Mouse (Mus musculus) heart, embryonic 14.5 days (tissue): ENCODE data around the gene Neurod2. TPM values are rescaled to one million over a fixed set of nuclear protein-coding genes. Genes with fewer than 3 reads are reported as not detected.

Experiments used
- ATAC-seq: fragments of 200-750 bp; cut with Nextera tagmentation; 2 replicates; pipeline ENCODE4 v1.8.0; 2017; ENCODE audit warnings: low read depth, moderate TSS enrichment; ENCODE audit not compliant: insufficient number of reproducible peaks, insufficient read depth, low FRiP score
- H3K27ac ChIP-seq, 2 experiments: fragments of 200-500 bp in 1 of 2; fragments of 300-500 bp in 1 of 2; sonication (generic) in 1 of 2; replicated peaks in 1 of 2; 2 replicates each; pipeline ENCODE4 v1.5.1; 2012 to 2014; ENCODE audit warnings: low read depth in 2 of 2, low read length in 2 of 2, control low read depth in 1 of 2, mild to moderate bottlenecking in 1 of 2, mixed read lengths in 1 of 2; ENCODE audit not compliant: control insufficient read depth in 1 of 2, insufficient read depth in 1 of 2
- H3K27me3 ChIP-seq: fragments of 300-500 bp; sonication (generic); 2 replicates; pipeline ENCODE4 v1.6.1; 2014; ENCODE audit warnings: mild to moderate bottlenecking, low read length, control low read depth; ENCODE audit not compliant: control insufficient read depth, insufficient read depth
- H3K36me3 ChIP-seq: fragments of 300-500 bp; sonication (generic); 2 replicates; pipeline ENCODE4 v1.6.1; 2014; ENCODE audit warnings: mild to moderate bottlenecking, control low read depth, low read length, mixed read lengths; ENCODE audit not compliant: control insufficient read depth, insufficient read depth
- H3K4me1 ChIP-seq, 2 experiments: fragments of 200-500 bp in 1 of 2; fragments of 300-500 bp in 1 of 2; sonication (generic) in 1 of 2; 2 replicates each; pipeline ENCODE4 v1.6.1; 2012 to 2014; ENCODE audit warnings: low read length in 2 of 2, control low read depth in 1 of 2, mixed read lengths in 1 of 2; ENCODE audit not compliant: control insufficient read depth in 2 of 2, insufficient read depth in 2 of 2
- H3K4me2 ChIP-seq: fragments of 300-500 bp; sonication (generic); 2 replicates; pipeline ENCODE4 v1.6.1; 2014; ENCODE audit warnings: mild to moderate bottlenecking, low read length
- H3K4me3 ChIP-seq, 2 experiments: fragments of 200-500 bp in 1 of 2; fragments of 300-500 bp in 1 of 2; sonication (generic) in 1 of 2; 2 replicates each; pipeline ENCODE4 v1.5.1; 2012 to 2014; ENCODE audit warnings: low read length in 2 of 2, mild to moderate bottlenecking in 2 of 2, control low read depth in 1 of 2, low read depth in 1 of 2, moderate library complexity in 1 of 2; ENCODE audit not compliant: control insufficient read depth in 1 of 2, insufficient read depth in 1 of 2
- H3K9ac ChIP-seq: fragments of 300-500 bp; sonication (generic); 2 replicates; pipeline ENCODE4 v1.6.1; 2014; ENCODE audit warnings: mild to moderate bottlenecking, low read length
- H3K9me3 ChIP-seq: fragments of 300-500 bp; sonication (generic); 2 replicates; pipeline ENCODE4 v1.6.1; 2016; ENCODE audit warnings: low read length, control low read depth; ENCODE audit not compliant: control insufficient read depth
- WGBS: fragments of 180-500 bp; shearing (Covaris S2); extraction: QIAGEN DNeasy Blood & Tissue Kit; methylation state at CpG from one replicate; pipeline ENCODE4 v1.1.7; 2014; 5-methylcytosine and 5-hydroxymethylcytosine counted together
- polyA plus RNA-seq: library from polyadenylated mRNA; unstranded; fragments of >200 nt; fragmentation: Nextera tagmentation; extraction: Ambion mirVana; gene quantifications from 2 replicates; pipeline ENCODE4 v1.2.1, GENCODE M21; 2014

Gene Neurod2
- polyA plus RNA-seq: not detected in 2 replicates

DNA sequence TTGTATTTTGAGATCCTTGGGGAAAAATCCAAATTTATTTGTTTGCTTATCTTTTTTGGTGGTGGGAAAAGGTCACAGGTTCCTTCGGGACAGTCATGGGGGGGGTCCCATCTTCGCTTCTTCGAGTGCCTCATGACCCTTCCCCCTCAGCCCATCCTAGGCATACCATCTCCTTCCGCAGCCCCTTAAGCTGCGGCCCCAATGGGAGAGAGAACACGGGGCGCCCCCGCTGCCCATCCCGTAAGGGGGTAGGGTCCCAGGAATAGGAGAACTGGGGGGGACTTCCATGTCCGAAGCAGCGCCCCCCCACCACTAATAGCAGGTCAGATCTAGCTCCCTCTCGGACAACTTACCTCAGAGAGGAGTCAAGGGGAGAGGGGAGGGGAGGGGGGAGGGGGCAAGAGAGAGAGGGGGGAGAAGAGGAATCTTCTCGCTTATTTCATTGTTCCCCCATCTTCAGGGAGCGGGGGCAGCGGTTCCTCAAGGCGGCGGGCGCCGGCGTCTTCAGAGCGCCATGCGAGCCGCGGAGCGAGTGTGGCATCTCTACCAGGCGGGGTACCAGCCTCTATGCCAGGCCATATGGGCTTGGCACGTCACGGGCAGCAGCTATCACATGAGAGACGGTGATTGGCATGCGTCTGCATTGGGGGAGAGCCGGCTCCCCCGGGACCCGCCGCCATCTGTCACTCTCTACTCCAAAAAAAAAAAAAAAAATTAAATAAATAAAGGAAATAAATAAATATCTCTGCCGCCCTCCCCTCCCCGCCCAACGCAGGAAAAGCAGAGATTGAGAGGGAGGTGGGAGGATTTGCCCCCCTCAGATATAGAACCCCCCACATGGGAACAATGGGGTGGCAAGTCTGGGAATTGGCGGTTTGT lies at the start of gene Neurod2:
Gene Neurod2 (minus strand): TSS at position 568 of the 879 bp plus-strand sequence.
- peaks cover 100% of the 10 kb centered on the region for H3K27me3 ChIP-seq
- H3K4me3 ChIP-seq: peak within 1 kb of the TSS in 1 of 2 experiments; percentile 32; a peak in 3 of 4 replicates
- no peak within 1 kb of the TSS for H3K9ac ChIP-seq
- peak within 1 kb of the TSS; percentile 59 for H3K4me2 ChIP-seq
- WGBS: 3% methylated on average over 37 of the region's 38 CpGs
- H3K36me3 ChIP-seq: no peaks in the 10 kb centered on the region
- no peak for ATAC-seq
- H3K27ac ChIP-seq: no peak within 1 kb of the TSS
- H3K4me1 ChIP-seq: peaks cover 3 to 20% of the 10 kb centered on the region in 2 experiments; a peak in 3 of 4 replicates
- H3K9me3 ChIP-seq: no peaks in the 10 kb centered on the region

DNA sequence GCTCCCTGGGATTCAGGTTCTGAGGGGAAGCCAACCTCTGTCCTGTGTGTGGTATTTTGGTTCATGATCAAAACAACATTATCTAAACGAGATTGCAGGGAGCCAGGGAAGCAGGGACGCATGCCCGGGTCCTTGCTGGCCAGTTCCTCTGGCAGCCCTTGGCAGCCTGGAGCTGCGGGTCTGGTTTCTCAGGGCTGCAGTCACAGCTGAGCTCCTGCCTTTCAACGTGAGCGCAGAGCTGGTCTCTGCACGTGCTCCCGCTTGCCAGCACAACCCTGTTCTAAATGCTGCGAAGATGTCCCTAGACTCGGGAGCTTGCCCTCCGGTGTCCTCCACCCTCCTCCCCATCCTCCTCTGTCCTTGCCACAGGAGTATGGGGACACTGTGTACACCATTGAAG lies 48.3 kb upstream of the Neurod2 start:
- Histone ChIP-seq H3K4me1 (peaks cover 54 to 74% of the 10 kb centered on the region in 2 experiments), H3K9ac (peak overlapping the region; percentile 30; the same call in 1 of the 2 replicates), H3K27ac (peak overlapping the region in 1 of 2 experiments; percentile 71; a peak in 2 of 4 replicates), H3K27me3 (no peaks in the 10 kb centered on the region), H3K4me3 (no peak overlapping the region), H3K9me3 (no peaks in the 10 kb centered on the region), H3K4me2 (no peak overlapping the region), H3K36me3 (peaks cover 63% of the 10 kb centered on the region)
- WGBS: 51% methylated on average over 11 of the region's 11 CpGs
- peak; percentile 31; the same call in 1 of the 2 replicates for ATAC-seq

DNA sequence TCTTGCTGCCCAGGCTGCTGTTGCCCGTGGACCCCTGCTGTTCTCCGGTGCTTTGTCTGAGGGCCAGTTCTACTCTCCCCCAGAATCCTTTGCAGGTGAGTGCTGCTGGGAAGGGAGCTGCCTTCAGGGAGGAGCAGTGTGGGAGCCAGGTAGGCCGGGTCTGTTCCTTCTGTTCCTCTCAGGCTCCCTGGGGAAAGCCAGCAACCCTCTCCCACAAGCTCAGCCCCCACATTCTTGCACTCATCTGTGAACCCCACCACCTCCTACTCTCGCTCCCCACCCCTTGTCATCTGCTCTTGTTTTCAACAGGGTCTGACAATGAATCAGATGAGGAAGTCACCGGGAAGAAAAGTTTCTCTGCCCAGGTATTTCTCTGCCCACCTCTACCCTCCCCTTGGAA lies 47.3 kb upstream of the Neurod2 start:
- no peak overlapping the region for H3K9ac ChIP-seq
- peaks cover 58 to 81% of the 10 kb centered on the region in 2 experiments for H3K4me1 ChIP-seq
- WGBS: 61% methylated on average over 5 of the region's 5 CpGs
- ATAC-seq: no peak
- no peak overlapping the region for H3K4me2 ChIP-seq
- H3K36me3 ChIP-seq: peaks cover 65% of the 10 kb centered on the region
- no peak overlapping the region for H3K4me3 ChIP-seq
- no peak overlapping the region for H3K27ac ChIP-seq
- no peaks in the 10 kb centered on the region for H3K9me3 ChIP-seq
- H3K27me3 ChIP-seq: no peaks in the 10 kb centered on the region

DNA sequence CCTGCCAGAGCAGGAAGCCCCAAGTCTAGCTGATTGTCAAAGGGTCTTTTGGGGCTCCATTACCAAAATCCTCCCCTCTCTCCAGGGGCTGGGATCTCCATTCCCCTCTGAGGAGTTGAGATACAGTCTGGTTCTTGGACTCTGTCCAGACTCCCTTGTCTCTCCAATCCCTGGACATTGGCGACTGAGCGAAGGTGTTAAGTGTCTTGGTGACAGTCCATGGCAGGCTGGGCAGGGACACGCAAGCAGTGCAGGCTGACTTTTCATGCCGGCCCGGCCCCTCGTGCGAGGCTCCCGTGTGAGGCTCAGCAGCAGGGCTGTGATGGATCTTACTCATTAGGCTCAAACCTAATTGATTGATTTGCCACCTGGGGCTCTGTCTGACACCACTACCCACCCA lies 44.8 kb upstream of the Neurod2 start:
- Histone ChIP-seq H3K9me3 (no peaks in the 10 kb centered on the region), H3K4me3 (no peak overlapping the region), H3K27ac (peak overlapping the region; percentile 81 to 82), H3K36me3 (peaks cover 56% of the 10 kb centered on the region), H3K9ac (peak overlapping the region; percentile 50; the same call in 1 of the 2 replicates), H3K4me2 (no peak overlapping the region), H3K27me3 (no peaks in the 10 kb centered on the region), H3K4me1 (peaks cover 56 to 84% of the 10 kb centered on the region in 2 experiments)
- peak; percentile 57 for ATAC-seq
- 36% methylated on average over 8 of the region's 8 CpGs for WGBS

DNA sequence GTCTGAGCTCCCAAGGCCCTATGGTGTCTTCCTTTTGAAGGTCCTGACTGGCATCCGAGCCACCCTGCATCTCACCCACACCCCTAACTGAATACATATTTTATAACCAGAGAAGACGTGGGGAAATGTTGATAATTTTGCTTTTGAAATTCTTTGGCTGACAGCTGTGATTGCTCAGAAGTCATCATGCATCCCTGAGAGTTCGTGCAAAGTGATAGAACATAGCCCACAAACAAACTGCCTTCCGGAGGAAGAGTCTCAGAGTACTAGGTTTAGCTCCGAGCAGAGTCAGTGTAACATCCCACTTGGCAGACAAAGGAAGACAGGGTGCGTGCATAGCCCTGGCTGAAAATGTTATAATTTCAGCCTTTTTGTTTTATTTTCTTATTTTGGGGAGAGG lies 43.8 kb upstream of the Neurod2 start:
- H3K36me3 ChIP-seq: peaks cover 46% of the 10 kb centered on the region
- H3K27ac ChIP-seq: 0 out of 4 replicates have a peak overlapping the region, but pooled peaks have one; percentile 4 to 14
- ATAC-seq: no peak
- WGBS: 69% methylated on average over 6 of the region's 6 CpGs
- H3K9ac ChIP-seq: peak overlapping the region; percentile 45
- H3K27me3 ChIP-seq: no peaks in the 10 kb centered on the region
- peak overlapping the region; percentile 1; the same call in 1 of the 2 replicates for H3K4me2 ChIP-seq
- no peak overlapping the region for H3K4me3 ChIP-seq
- no peaks in the 10 kb centered on the region for H3K9me3 ChIP-seq
- H3K4me1 ChIP-seq: peaks cover 47 to 77% of the 10 kb centered on the region in 2 experiments

DNA sequence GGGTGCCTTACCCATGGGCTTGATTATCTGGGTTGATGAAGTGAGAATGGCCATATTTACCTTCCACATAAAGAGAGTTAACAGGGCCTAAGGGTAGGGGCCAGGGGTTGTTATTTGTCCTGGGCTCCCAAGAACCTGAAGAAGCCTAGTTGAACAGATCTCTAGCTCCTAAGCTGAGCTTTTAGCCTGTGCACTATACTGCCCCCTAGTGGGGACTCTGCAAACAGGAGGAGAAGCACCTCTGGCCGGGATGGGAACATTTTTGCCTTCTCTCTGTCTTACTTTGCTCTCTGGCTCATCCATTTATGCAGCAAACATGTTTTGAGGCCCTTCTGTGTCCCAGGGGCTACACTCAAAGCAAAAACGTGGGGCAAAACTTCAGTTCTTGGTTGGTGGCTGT lies 43.0 kb upstream of the Neurod2 start:
- no peak for ATAC-seq
- Histone ChIP-seq H3K4me2 (peak overlapping the region; percentile 7), H3K4me3 (no peak overlapping the region), H3K27me3 (no peaks in the 10 kb centered on the region), H3K9me3 (no peaks in the 10 kb centered on the region), H3K36me3 (peaks cover 38% of the 10 kb centered on the region), H3K27ac (peak overlapping the region in 1 of 2 experiments; percentile 38; a peak in 2 of 4 replicates), H3K4me1 (peaks cover 48 to 77% of the 10 kb centered on the region in 2 experiments), H3K9ac (no peak overlapping the region)
- 23% methylated on average over 2 of the region's 2 CpGs for WGBS

DNA sequence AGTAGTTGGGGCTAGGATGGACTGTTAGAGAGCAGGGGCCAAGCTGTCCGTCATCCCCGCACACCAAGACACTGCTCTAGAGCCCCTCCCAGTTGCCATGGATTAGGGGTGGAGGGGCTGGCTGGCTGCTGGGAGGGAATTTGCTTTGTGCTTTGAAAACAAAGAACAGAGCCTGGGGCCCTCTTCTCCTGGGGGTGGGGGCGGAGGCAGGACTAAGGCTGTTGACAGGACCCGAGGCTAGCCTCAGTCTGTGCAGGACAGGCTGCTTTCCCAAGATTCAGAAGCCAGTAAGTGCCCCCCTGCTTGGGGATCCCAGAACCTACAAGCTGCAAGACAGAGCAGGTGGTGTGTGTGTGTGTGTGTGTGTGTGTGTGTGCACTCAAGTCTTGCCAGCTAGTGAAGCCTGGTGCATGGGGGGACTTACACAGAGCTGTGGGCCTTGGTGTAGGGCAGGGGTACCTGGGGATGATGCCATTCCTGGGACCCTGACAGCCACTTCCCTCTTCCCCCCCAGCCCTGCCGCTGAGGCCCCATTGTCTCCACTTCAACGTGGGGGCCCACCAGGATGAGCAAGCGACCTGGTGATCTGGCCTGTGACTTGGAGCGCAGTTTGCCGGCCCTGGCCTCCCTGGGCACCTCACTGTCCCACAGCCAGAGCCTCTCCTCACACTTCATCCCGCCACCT lies 42.2 kb upstream of the Neurod2 start:
- Histone ChIP-seq H3K4me1 (peaks cover 46 to 77% of the 10 kb centered on the region in 2 experiments), H3K9ac (peak overlapping the region; percentile 31), H3K27me3 (no peaks in the 10 kb centered on the region), H3K4me3 (no peak overlapping the region), H3K4me2 (peak overlapping the region; percentile 7; the same call in 1 of the 2 replicates), H3K36me3 (peaks cover 31% of the 10 kb centered on the region), H3K27ac (peak overlapping the region in 1 of 2 experiments; percentile 38; a peak in 2 of 4 replicates), H3K9me3 (no peaks in the 10 kb centered on the region)
- ATAC-seq: no peak
- 35% methylated on average over 10 of the region's 10 CpGs for WGBS
